Mouse (Mus musculus) lung, postnatal 0 days (tissue): ENCODE measurements at regions not wholly inside any gene's neighbourhood (a gene's known extent, or its start where the extent isn't known, plus 50 kb on each side); places are given as distances from the start of the nearest gene placed in this dataset.

Experiments
- CTCF ChIP-seq: IDR thresholded peaks from 2 replicates; pipeline ENCODE4 v1.5.1; 2016; ENCODE audit warnings: antibody characterized with exemption, mild to moderate bottlenecking
- EP300 ChIP-seq: IDR thresholded peaks from 2 replicates; pipeline ENCODE4 v1.6.1; 2016; ENCODE audit warnings: antibody characterized with exemption, mild to moderate bottlenecking, control low read depth

- peak; percentile 36 for TF ChIP-seq CTCF
- no peak for TF ChIP-seq EP300
Observed at GRCm38 (mm10) chr3:52181326-52182101, 76.6 kb upstream of the Maml3 start.
